Comparison of ENCODE assay signal across 8 mouse cellular contexts in genomic region chr6:121211743-121212142, GRCm38 (mm10). TPM values are rescaled to one million over a fixed set of nuclear protein-coding genes. Genes with fewer than 3 reads are reported as not detected.
DNase-seq lines count a peak whose midpoint lies in the region; ATAC-seq and TF ChIP-seq lines count a peak whose summit lies in the region.

No protein-coding gene starts in this region.

- no peaks in the 10 kb centered on the region; the same call in 1 of the 2 replicates for H3K27me3 ChIP-seq in thymus, adult 2 months (ENCODE audit: control insufficient read depth, insufficient read depth, low read length)
- H3K27me3 ChIP-seq in forebrain, embryonic 16.5 days (replicated peaks; ENCODE audit: control insufficient read depth, insufficient read depth, low read length), result peaks cover 4% of the 10 kb centered on the region; the same call in 1 of the 2 replicates
- peaks cover 3% of the 10 kb centered on the region; the same call in 1 of the 2 replicates for H3K27me3 ChIP-seq in hindbrain, embryonic 16.5 days (replicated peaks; ENCODE audit: control insufficient read depth, insufficient read depth, low read length)

- no peak overlapping the region for H3K27ac ChIP-seq in thymus, adult 2 months (ENCODE audit: control insufficient read depth, insufficient read depth, low read length)
- H3K27ac ChIP-seq in forebrain, embryonic 16.5 days (ENCODE audit: low read length), result no peak overlapping the region
- no peak overlapping the region for H3K27ac ChIP-seq in hindbrain, embryonic 16.5 days (ENCODE audit: low read depth, low read length)

- no peak for TF ChIP-seq POLR2A in thymus, adult 2 months (IDR thresholded peaks at IDR 0.05; ENCODE audit: control insufficient read depth, extremely low read depth, insufficient read depth, low read length, poor library complexity)

- DNase-seq in thymus, adult 2 months, result no peak
- DNase-seq in thymus, postnatal 25 days, result no peak
- peak; percentile 65 for DNase-seq in lung, postnatal 25 days (ENCODE audit: low spot score)
- DNase-seq in right cerebral cortex, postnatal 4 days, result no peak
- no peak for DNase-seq in thymus, adult 18-20 months
- no peak for DNase-seq in ovary, adult 18-20 months (ENCODE audit: low spot score)

- peaks cover 51% of the 10 kb centered on the region for H3K4me1 ChIP-seq in thymus, adult 2 months (replicated peaks; ENCODE audit: control insufficient read depth, insufficient read depth, low read length)
- H3K4me1 ChIP-seq in forebrain, embryonic 16.5 days (replicated peaks; ENCODE audit: control insufficient read depth, insufficient read depth, low read length), result peaks cover 17% of the 10 kb centered on the region
- peaks cover 11% of the 10 kb centered on the region for H3K4me1 ChIP-seq in hindbrain, embryonic 16.5 days (ENCODE audit: control insufficient read depth, insufficient read depth, low read depth, low read length)

- H3K4me2 ChIP-seq in forebrain, embryonic 16.5 days (ENCODE audit: low read length), result peak overlapping the region; percentile 91
- peak overlapping the region; percentile 97 for H3K4me2 ChIP-seq in hindbrain, embryonic 16.5 days (ENCODE audit: low read length)

- no peaks in the 10 kb centered on the region for H3K36me3 ChIP-seq in thymus, adult 2 months (ENCODE audit: control insufficient read depth, insufficient read depth, low read length)
- no peaks in the 10 kb centered on the region for H3K36me3 ChIP-seq in forebrain, embryonic 16.5 days (ENCODE audit: control insufficient read depth, insufficient read depth)
- no peaks in the 10 kb centered on the region for H3K36me3 ChIP-seq in hindbrain, embryonic 16.5 days (ENCODE audit: control insufficient read depth, insufficient read depth, low read length)

- no peak overlapping the region for H3K9ac ChIP-seq in forebrain, embryonic 16.5 days (replicated peaks; ENCODE audit: low read depth, low read length)
- no peak overlapping the region for H3K9ac ChIP-seq in hindbrain, embryonic 16.5 days (ENCODE audit: low read depth, low read length)

- WGBS in thymus, adult 2 months, result 56% methylated on average over 5 of the region's 5 CpGs
- 5% methylated on average over 5 of the region's 5 CpGs for WGBS in forebrain, embryonic 16.5 days
- WGBS in hindbrain, embryonic 16.5 days, result 7% methylated on average over 4 of the region's 5 CpGs

- no peaks in the 10 kb centered on the region for H3K9me3 ChIP-seq in forebrain, embryonic 16.5 days (ENCODE audit: control insufficient read depth, low read length)
- no peaks in the 10 kb centered on the region for H3K9me3 ChIP-seq in hindbrain, embryonic 16.5 days (ENCODE audit: control insufficient read depth, low read length)

- peak overlapping the region; percentile 52; the same call in 1 of the 2 replicates for H3K4me3 ChIP-seq in thymus, adult 2 months (ENCODE audit: control insufficient read depth, insufficient read depth, low read length)
- H3K4me3 ChIP-seq in forebrain, embryonic 16.5 days (replicated peaks; ENCODE audit: low read length), result peak overlapping the region; percentile 48; the same call in 1 of the 2 replicates
- H3K4me3 ChIP-seq in hindbrain, embryonic 16.5 days (ENCODE audit: low read length), result no peak overlapping the region

- no peak for TF ChIP-seq CTCF in thymus, adult 2 months (IDR thresholded peaks at IDR 0.05; ENCODE audit: borderline replicate concordance, control insufficient read depth, extremely low read depth, insufficient read depth, low read length, poor library complexity)

- no peak for ATAC-seq in forebrain, embryonic 16.5 days
- no peak for ATAC-seq in hindbrain, embryonic 16.5 days

RNA-seq across cellular contexts. Expression of gene Tuba8, which starts 1.2 kb away (rescaled TPM):
- 2.9 and 4.3 TPM in 2 replicates for polyA plus RNA-seq in thymus, adult 2 months (2012; rRNA removed)
- 0.35 TPM in 1 of 2 replicates, not detected in the other for polyA plus RNA-seq in forebrain, embryonic 16.5 days (2015; fragmentation: Nextera tagmentation; extraction: Ambion mirVana)
- 1.0 and 1.8 TPM in 2 replicates for polyA plus RNA-seq in hindbrain, embryonic 16.5 days (2015; fragmentation: Nextera tagmentation; extraction: Ambion mirVana)

RNA-seq across cellular contexts. Expression of gene Pex26, which starts 28.3 kb away (rescaled TPM):
- polyA plus RNA-seq in thymus, adult 2 months (2012; rRNA removed), result 29.3 and 31.7 TPM in 2 replicates
- 15.9 and 16.1 TPM in 2 replicates for polyA plus RNA-seq in forebrain, embryonic 16.5 days (2015; fragmentation: Nextera tagmentation; extraction: Ambion mirVana)
- 13.5 and 15.6 TPM in 2 replicates for polyA plus RNA-seq in hindbrain, embryonic 16.5 days (2015; fragmentation: Nextera tagmentation; extraction: Ambion mirVana)

RNA-seq across cellular contexts. Expression of gene Usp18, which starts 34.0 kb away (rescaled TPM):
- polyA plus RNA-seq in thymus, adult 2 months (2012; rRNA removed), result 30.0 and 43.4 TPM in 2 replicates
- 0.95 and 1.5 TPM in 2 replicates for polyA plus RNA-seq in forebrain, embryonic 16.5 days (2015; fragmentation: Nextera tagmentation; extraction: Ambion mirVana)
- 0.75 and 1.7 TPM in 2 replicates for polyA plus RNA-seq in hindbrain, embryonic 16.5 days (2015; fragmentation: Nextera tagmentation; extraction: Ambion mirVana)

Comparison
In these comparisons a context has a peak if more than half of its experiments do, and no peak if none do; other contexts are left out.
1. RNA of gene Usp18, which starts 34.0 kb away (polyA plus RNA-seq): 30.0 to 43.4 TPM in thymus, adult 2 months; 0.75 to 1.7 TPM in hindbrain, embryonic 16.5 days and 0.95 to 1.5 TPM in forebrain, embryonic 16.5 days; every median in the first group is over 10 times any median in the second.